Mouse (Mus musculus) kidney, postnatal 0 days (tissue): ENCODE results near the gene Snx7. TPM values are rescaled to one million over a fixed set of nuclear protein-coding genes. Genes with fewer than 3 reads are reported as not detected.

Experiments used
- ATAC-seq: fragments of 200-750 bp; cut with Nextera tagmentation; replicated peaks from 2 replicates; pipeline ENCODE4 v1.8.0; 2017; ENCODE audit warnings: low read depth, moderate number of reproducible peaks, moderate TSS enrichment, moderate library complexity; ENCODE audit not compliant: low FRiP score
- DNase-seq: peaks from one replicate; pipeline ENCODE4 v3.0.0-alpha.2; 2016; ENCODE audit warnings: low spot score
- H3K27ac ChIP-seq: fragments of 300-500 bp; sonication (generic); 2 replicates; pipeline ENCODE4 v1.5.1; 2014; ENCODE audit warnings: mild to moderate bottlenecking
- H3K27me3 ChIP-seq: fragments of 300-500 bp; sonication (generic); 2 replicates; pipeline ENCODE4 v1.6.1; 2014; ENCODE audit warnings: low read length, mixed read lengths; ENCODE audit not compliant: insufficient read depth
- H3K36me3 ChIP-seq: fragments of 300-500 bp; sonication (generic); 2 replicates; pipeline ENCODE4 v1.6.1; 2014; ENCODE audit warnings: low read length, mixed read lengths; ENCODE audit not compliant: insufficient read depth
- H3K4me1 ChIP-seq: fragments of 300-500 bp; sonication (generic); replicated peaks from 2 replicates; pipeline ENCODE4 v1.6.1; 2014; ENCODE audit warnings: antibody characterized with exemption, low read length, mixed read lengths; ENCODE audit not compliant: insufficient read depth
- H3K4me2 ChIP-seq: fragments of 300-500 bp; sonication (generic); 2 replicates; pipeline ENCODE4 v1.6.1; 2014; ENCODE audit warnings: mild to moderate bottlenecking, low read length, moderate library complexity, mixed read lengths
- H3K4me3 ChIP-seq: fragments of 300-500 bp; sonication (generic); replicated peaks from 2 replicates; pipeline ENCODE4 v1.5.1; 2014; ENCODE audit warnings: low read depth, low read length
- H3K9ac ChIP-seq: fragments of 300-500 bp; sonication (generic); 2 replicates; pipeline ENCODE4 v1.6.1; 2014; ENCODE audit warnings: low read depth, low read length
- H3K9me3 ChIP-seq: fragments of 300-500 bp; sonication (generic); replicated peaks from 2 replicates; pipeline ENCODE4 v1.6.1; 2016; ENCODE audit warnings: low read length, inconsistent platforms, mixed read lengths
- CTCF ChIP-seq: IDR thresholded peaks from 2 replicates; pipeline ENCODE4 v1.5.1; 2016; ENCODE audit warnings: antibody characterized with exemption, low read depth, mild to moderate bottlenecking, moderate library complexity
- WGBS: fragments of 180-500 bp; shearing (Covaris S2); extraction: QIAGEN DNeasy Blood & Tissue Kit; methylation state at CpG from one replicate; pipeline ENCODE4 v1.1.7; 2014; 5-methylcytosine and 5-hydroxymethylcytosine counted together
- polyA plus RNA-seq: library from polyadenylated mRNA; unstranded; fragments of >200 nt; fragmentation: Nextera tagmentation; extraction: Ambion mirVana; gene quantifications from 2 replicates; pipeline ENCODE4 v1.2.1, GENCODE M21; 2015

The Snx7 gene
- polyA plus RNA-seq, 1 experiment from 2014 or later = 84.7 TPM

DNA sequence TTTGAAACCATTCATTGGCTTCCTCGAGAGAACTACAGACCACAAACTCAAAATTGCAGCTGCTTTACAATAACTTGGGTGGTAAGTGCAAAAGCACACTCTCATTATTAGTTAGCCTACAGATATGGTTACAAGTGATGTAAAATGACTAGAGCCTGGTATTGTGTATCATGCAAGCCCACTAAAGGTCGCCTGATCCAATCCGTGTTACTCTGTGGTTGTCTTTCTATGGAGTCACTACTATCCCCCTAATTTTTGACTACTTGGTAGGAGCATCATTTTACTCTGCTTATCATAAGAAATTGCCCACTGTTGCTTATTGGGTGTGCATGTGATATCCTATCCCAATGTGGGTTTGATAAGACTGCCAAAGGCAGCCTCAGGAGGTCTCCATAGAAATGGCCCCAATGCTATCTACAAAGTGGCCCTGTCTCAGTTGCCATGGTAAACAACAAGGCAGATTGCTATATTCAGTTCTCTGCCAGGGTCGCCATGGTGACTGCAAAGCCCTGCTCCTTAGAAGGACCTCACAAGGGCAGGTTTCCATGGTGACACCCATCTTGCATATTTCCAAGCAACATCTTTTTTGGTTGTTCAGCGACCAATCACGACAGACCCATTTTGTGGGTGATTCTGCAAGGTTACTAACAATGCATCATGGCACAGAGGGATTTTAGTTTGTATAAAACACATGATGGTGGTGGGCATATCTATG lies 42.1 kb downstream of the Snx7 start:
- Histone ChIP-seq H3K27me3 (no peaks in the 10 kb centered on the region), H3K27ac (no peak overlapping the region), H3K36me3 (no peaks in the 10 kb centered on the region), H3K9ac (no peak overlapping the region), H3K4me2 (no peak overlapping the region), H3K4me1 (no peaks in the 10 kb centered on the region), H3K9me3 (no peaks in the 10 kb centered on the region), H3K4me3 (no peak overlapping the region)
- DNase-seq = no peak
- ATAC-seq = no peak
- no peak for TF ChIP-seq CTCF
- 85% methylated on average over 6 of the region's 6 CpGs for WGBS

DNA sequence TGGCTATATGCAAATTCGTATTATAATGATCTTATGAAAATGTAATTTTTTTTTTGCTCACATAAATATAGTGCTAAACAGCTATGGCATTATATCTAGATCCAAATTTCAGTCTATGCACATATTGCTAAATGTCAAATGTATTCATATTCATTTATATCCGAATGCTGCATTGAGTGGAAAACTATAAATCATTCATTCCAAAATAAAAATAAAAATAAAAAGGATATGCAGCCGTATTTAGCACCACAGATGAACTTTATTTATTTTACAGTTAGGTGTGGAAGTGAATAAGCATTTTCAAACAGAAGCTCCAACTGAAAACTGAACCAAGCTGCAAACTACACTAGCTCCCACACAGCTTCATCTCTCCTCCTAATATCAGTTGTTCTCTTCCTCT lies 45.5 kb downstream of the Snx7 start:
- no peak for TF ChIP-seq CTCF
- no peak overlapping the region for H3K4me3 ChIP-seq
- 81% methylated on average over 3 of the region's 3 CpGs for WGBS

GRCm38 (mm10) chr3:117817635-117818034 lies 51.1 kb downstream of the Snx7 start:
- WGBS = 100% methylated on average over 1 of the region's 1 CpGs
- no peak for TF ChIP-seq CTCF
- no peak overlapping the region for H3K27ac ChIP-seq
- H3K9me3 ChIP-seq = no peaks in the 10 kb centered on the region
- ATAC-seq (no peak), DNase-seq (no peak)
- no peaks in the 10 kb centered on the region for H3K36me3 ChIP-seq
- no peaks in the 10 kb centered on the region for H3K27me3 ChIP-seq
- no peak overlapping the region for H3K4me3 ChIP-seq
- H3K4me1 ChIP-seq = no peaks in the 10 kb centered on the region
- H3K9ac ChIP-seq = no peak overlapping the region
- no peak overlapping the region for H3K4me2 ChIP-seq

More for the DNA sequence above, 45.5 kb downstream of the Snx7 start:
- Histone ChIP-seq H3K4me1 (no peaks in the 10 kb centered on the region), H3K27me3 (no peaks in the 10 kb centered on the region), H3K36me3 (no peaks in the 10 kb centered on the region), H3K4me2 (no peak overlapping the region), H3K9me3 (no peaks in the 10 kb centered on the region), H3K27ac (no peak overlapping the region), H3K9ac (no peak overlapping the region)
- DNase-seq = no peak
- ATAC-seq = no peak

DNA sequence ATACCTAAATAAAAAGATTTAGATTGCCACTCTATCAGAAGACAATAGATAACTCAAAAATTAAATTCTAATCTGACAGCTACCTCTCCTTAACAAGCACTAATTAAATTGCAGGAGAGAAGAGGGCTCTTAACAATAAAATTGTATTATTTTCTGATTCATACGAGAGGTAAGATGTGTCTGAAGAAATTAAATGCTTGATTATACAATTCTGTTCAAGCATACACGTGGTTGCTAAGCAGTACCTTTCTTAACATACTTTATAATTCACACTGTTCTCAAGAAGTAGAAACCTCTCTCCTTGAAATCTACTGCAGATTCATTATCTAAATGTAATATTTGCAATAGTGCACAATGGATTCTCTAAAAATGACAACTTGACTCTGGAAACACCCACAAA lies 54.5 kb downstream of the Snx7 start:
- no peak for ATAC-seq
- no peak overlapping the region for H3K4me3 ChIP-seq
- H3K36me3 ChIP-seq = no peaks in the 10 kb centered on the region
- H3K9me3 ChIP-seq = no peaks in the 10 kb centered on the region
- H3K27me3 ChIP-seq = no peaks in the 10 kb centered on the region
- H3K4me1 ChIP-seq = no peaks in the 10 kb centered on the region
- no peak for DNase-seq
- no peak for TF ChIP-seq CTCF
- H3K27ac ChIP-seq = no peak overlapping the region
- H3K9ac ChIP-seq = no peak overlapping the region
- H3K4me2 ChIP-seq = no peak overlapping the region
- WGBS = 88% methylated on average over 2 of the region's 2 CpGs

GRCm38 (mm10) chr3:117812135-117812534 lies 56.6 kb downstream of the Snx7 start:
- no peak overlapping the region for H3K27ac ChIP-seq
- no peak overlapping the region for H3K4me2 ChIP-seq
- DNase-seq (no peak), ATAC-seq (no peak)
- H3K27me3 ChIP-seq = no peaks in the 10 kb centered on the region
- no peak overlapping the region for H3K9ac ChIP-seq
- H3K4me1 ChIP-seq = no peaks in the 10 kb centered on the region
- no peak for TF ChIP-seq CTCF
- no peak overlapping the region for H3K4me3 ChIP-seq
- 78% methylated on average over 4 of the region's 4 CpGs for WGBS
- H3K9me3 ChIP-seq = no peaks in the 10 kb centered on the region
- H3K36me3 ChIP-seq = no peaks in the 10 kb centered on the region

DNA sequence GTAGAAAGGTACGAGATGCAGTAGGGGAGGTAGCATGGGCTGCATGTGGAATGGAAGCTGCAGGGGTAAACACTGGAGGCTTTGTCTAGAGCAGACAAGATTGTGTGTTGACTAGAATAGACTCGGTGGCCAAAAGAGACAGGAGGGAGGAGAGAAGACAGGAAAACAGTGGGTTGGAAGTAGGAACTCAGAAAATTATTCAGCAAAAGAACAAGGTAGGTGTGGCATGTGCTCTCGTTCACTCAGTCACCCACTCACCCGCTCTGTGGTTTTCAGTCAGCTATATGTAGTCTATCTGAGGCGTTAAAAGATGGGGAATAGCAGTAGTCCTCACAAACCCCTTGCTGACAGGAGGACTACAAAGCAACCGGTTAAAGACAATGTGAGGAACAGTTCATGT lies 63.0 kb downstream of the Snx7 start:
- no peak for ATAC-seq

DNA sequence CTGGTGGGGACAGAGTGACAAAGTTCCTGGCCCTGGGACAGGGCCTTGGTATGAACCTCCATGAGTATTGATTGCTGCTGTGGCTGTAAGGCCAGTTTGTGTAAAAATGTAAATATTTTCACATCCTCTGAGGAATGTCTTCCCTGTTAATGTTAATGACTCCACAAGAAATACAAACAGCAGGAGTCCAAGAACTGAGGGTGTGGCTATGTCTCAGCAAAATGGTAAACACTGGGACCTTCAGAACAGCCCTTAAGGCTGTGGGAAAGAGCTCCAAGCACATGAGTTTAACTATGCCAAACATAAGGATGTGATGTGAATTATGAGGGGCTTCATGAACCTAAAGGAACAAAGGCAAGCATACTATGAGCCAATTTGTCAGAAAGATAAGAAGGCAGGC lies 74.2 kb downstream of the Snx7 start:
- H3K36me3 ChIP-seq = no peaks in the 10 kb centered on the region
- no peaks in the 10 kb centered on the region for H3K27me3 ChIP-seq
- DNase-seq (no peak), ATAC-seq (no peak)
- TF ChIP-seq CTCF = no peak
- no peak overlapping the region for H3K4me2 ChIP-seq
- no peak overlapping the region for H3K9ac ChIP-seq
- H3K4me3 ChIP-seq = no peak overlapping the region
- no peaks in the 10 kb centered on the region for H3K4me1 ChIP-seq
- H3K9me3 ChIP-seq = no peaks in the 10 kb centered on the region
- H3K27ac ChIP-seq = no peak overlapping the region

More for the DNA sequence above, 63.0 kb downstream of the Snx7 start:
- Histone ChIP-seq H3K4me2 (no peak overlapping the region), H3K36me3 (no peaks in the 10 kb centered on the region), H3K27me3 (no peaks in the 10 kb centered on the region), H3K9ac (no peak overlapping the region), H3K9me3 (no peaks in the 10 kb centered on the region), H3K4me1 (no peaks in the 10 kb centered on the region), H3K4me3 (no peak overlapping the region), H3K27ac (no peak overlapping the region)
- TF ChIP-seq CTCF = no peak
- no peak for DNase-seq
- WGBS = 91% methylated on average over 6 of the region's 6 CpGs
